Mouse (Mus musculus) heart, postnatal 14 days (tissue): ENCODE measurements around the gene Ftcd. TPM values are rescaled to one million over a fixed set of nuclear protein-coding genes. Genes with fewer than 3 reads are reported as not detected.

Experiments
- DNase-seq, 2 experiments: peaks; one replicate each; pipeline ENCODE4 v3.0.0; 2021 to 2022
- intact Hi-C: fragments of 180-260 bp; cut with DNase I; formaldehyde crosslinking; loops from one replicate; pipeline ENCODE4 v1.15.1; 2025
- long read RNA-seq, 2 experiments: library from polyadenylated mRNA; stranded (forward); transcript quantifications; one replicate each; pipeline ENCODE4 v2.0.0; 2021
- total RNA-seq, 2 experiments: library from RNA; stranded (reverse); gene quantifications; 2 replicates each; pipeline ENCODE4 v1.2.3; 2021

Gene Ftcd
- under 1 TPM in 1 of 2 experiments, not detected in 1; 0.12 TPM for total RNA-seq
- long read RNA-seq, experiment 1, result 0 reads
- long read RNA-seq, experiment 2, partial matches to known transcripts, result 0 of 1 reads
- long read RNA-seq, experiment 2, other reads (novel, unspliced or antisense), result 1 of 1 reads

GRCm38 (mm10) chr10:76575374-76575773 lies at the start of gene Ftcd:
Gene Ftcd, plus strand, starts transcription at chr10:76575648.
- DNase-seq, result no peak
- intact Hi-C loops, result no loop called here

GRCm38 (mm10) chr10:76530922-76531321 lies 44.5 kb upstream of the Ftcd start:
- no peak for DNase-seq
- intact Hi-C loops, result no loop called here

DNA sequence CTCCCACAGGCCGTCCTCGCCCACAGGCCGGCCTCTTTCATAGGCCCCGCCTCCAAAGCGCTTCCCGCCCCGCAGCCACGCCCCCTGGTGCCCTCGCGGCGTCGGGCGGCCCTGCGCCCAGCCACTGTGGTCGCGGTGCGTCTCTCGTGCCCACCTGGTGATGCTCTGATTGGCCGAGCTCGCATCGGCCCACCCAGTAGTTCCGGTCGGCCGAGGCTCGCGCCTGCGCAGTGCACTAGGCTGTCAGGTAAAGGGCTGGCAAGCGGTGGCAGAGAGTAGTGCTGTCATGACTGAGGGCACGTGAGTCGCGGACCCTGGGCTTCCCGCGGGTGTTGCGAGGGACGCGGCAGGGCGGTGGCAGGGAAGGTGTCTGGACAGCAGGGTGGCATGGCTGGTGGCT lies 44.1 kb upstream of the Ftcd start, which contains the start of gene Lss:
Gene Lss, plus strand, starts transcription at position 214 of the 400 bp plus-strand sequence.
- intact Hi-C loops, result no loop called here
- DNase-seq, result peak; percentile 91 to 95

DNA sequence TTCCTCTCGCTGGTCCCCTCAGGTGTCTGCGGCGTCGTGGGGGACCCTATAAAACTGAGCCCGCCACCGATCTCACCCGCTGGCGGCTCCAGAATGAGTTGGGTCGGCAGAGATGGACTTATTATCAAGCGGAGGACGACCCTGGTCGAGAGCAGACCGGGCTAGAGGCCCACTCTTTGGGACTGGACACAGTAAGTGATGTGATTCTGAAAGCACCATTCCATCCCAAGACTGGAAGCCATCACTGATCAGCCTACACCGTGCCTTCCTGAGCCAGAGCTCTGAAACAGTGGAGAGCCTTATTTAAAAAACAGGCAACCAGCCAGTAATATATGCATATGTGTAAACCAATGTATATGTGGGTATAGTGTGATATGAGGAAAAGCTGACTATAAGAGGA lies 43.6 kb upstream of the Ftcd start:
- no peak for DNase-seq
- intact Hi-C loops, result no loop called here

GRCm38 (mm10) chr10:76535526-76535925 lies 39.9 kb upstream of the Ftcd start:
- no peak for DNase-seq
- intact Hi-C loops, result no loop called here

DNA sequence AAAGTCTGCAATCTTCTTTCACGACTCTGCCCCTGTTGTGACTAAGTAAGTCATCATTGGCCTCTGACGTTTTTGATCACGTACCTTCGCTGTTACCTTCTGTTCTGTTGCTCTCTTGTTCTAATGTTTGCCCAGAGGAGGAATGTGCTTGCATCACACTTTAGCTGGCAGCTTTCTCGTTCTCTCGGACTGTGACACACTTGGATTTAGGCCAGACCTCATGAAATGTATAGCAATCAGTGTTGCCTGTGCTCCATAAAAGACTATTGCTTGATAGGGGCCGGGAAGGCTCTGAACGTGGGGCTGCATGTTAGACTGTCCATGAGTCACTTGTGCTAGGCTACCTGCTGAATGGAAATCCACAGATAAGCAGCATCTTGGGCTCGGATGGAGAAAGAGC lies 37.8 kb upstream of the Ftcd start:
- no peak for DNase-seq
- intact Hi-C loops, result no loop called here

GRCm38 (mm10) chr10:76541336-76542085 lies 33.9 kb upstream of the Ftcd start:
- DNase-seq, result no peak
- intact Hi-C loops, result no loop called here

GRCm38 (mm10) chr10:76542636-76543375 lies 32.6 kb upstream of the Ftcd start:
- DNase-seq, result no peak
- intact Hi-C loops, result no loop called here

- no peak for DNase-seq
- intact Hi-C loops, result no loop called here
Measured at GRCm38 (mm10) chr10:76546566-76546965, 28.9 kb upstream of the Ftcd start.

GRCm38 (mm10) chr10:76548218-76548617 lies 27.2 kb upstream of the Ftcd start:
- intact Hi-C loops, result no loop called here
- DNase-seq, result no peak

GRCm38 (mm10) chr10:76550458-76550857 lies 25.0 kb upstream of the Ftcd start:
- DNase-seq, result peak; percentile 5 to 18

DNA sequence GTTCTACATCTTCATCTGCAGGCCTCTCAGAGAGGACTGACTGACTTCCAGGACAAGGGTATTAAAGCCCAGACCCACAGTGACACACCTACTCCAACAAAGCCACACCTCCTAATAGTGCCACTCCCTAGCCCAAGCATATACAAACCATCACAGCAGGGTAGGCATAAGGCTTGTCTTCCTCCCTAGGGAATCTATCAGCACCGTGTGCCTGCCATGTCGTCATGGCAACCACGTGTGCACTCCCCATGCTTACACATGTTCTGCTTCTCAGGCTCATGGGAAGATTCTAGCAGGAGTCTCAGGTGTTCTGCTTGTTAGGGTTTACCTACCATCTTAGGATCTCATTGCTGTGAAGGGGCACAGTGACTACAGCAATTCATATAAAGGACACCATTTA lies 23.9 kb upstream of the Ftcd start:
- no peak for DNase-seq
- intact Hi-C loops, result loop anchor here (2.0 kb wide), 1 partner anchor 183 kb away; no protein-coding TSS in a partner anchor

More at GRCm38 (mm10) chr10:76550458-76550857, 25.0 kb upstream of the Ftcd start:
- intact Hi-C loops, result loop anchor here (2.0 kb wide), 1 partner anchor 184 kb away; no protein-coding TSS in a partner anchor

DNA sequence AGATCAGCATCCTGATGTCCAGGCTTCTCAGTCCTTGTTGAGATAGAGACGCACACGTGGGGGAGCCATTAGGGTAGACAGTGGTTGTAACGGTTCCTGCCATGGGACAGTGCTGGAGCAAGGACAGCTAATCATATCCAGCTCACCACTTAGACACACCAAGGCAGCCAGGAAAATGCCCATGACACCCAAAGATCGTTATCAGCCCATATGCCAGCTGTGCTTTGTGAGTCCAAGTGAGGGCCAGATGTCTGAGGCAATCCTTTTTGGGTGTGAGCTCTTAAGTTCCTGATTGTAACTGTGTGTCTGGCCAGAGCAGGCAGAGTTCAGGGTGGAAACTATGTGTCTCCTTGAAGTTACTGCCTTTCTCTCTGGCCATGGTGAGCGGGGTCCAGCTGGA lies 21.4 kb upstream of the Ftcd start:
- intact Hi-C loops, result no loop called here
- DNase-seq, result no peak

- intact Hi-C loops, result no loop called here
- no peak for DNase-seq
Measured at GRCm38 (mm10) chr10:76561972-76562371, 13.5 kb upstream of the Ftcd start, which contains the start of gene Spatc1l. Gene Spatc1l, plus strand, starts transcription at chr10:76562272.

GRCm38 (mm10) chr10:76569996-76570685 lies 5.3 kb upstream of the Ftcd start:
- intact Hi-C loops, result no loop called here
- DNase-seq, result no peak

DNA sequence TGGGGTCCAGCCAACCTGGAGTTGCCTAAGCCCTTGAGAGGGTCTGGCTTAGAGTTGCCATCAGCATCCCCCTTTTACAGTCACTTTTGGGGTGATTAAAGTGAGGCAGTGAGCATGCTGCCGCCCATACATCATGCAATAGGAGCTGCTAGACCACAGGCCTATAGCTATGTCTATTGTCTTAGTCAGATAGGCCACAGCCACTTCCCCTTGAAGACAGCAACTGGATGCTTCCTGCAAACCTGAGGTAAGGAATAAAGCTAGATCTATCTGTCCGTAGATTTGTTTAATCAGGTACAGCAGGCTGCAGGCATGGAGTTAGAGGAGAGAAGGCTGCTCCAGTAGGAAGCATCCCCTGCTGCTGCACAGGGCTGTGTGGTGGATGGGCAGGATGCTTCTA lies 4.4 kb upstream of the Ftcd start:
- intact Hi-C loops, result no loop called here
- DNase-seq, result no peak

GRCm38 (mm10) chr10:76572151-76572550 lies 3.3 kb upstream of the Ftcd start:
- intact Hi-C loops, result no loop called here
- DNase-seq, result no peak

DNA sequence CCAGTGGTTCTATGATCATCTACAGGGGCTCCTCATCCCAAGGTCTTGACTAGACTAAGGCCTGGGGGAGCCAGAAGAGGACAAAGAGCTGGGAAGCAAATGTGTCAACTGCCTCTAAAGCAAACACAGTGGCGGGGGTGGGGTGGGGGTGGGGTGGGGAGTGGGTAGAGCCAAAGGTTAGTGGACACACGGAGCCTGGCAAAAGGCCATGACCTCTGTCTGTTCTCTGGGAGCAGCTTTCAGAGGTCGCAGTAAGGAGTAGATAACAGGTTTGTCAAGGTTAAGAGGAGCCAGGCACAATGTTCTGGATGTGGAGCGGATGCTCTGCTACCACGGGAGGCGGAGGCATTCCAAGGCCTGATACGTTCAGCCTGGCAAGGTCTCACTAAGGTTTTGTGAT lies 1.5 kb downstream of the Ftcd start:
- intact Hi-C loops, result no loop called here
- DNase-seq, result no peak

GRCm38 (mm10) chr10:76584138-76584537 lies 8.7 kb downstream of the Ftcd start:
- no peak for DNase-seq
- intact Hi-C loops, result no loop called here

DNA sequence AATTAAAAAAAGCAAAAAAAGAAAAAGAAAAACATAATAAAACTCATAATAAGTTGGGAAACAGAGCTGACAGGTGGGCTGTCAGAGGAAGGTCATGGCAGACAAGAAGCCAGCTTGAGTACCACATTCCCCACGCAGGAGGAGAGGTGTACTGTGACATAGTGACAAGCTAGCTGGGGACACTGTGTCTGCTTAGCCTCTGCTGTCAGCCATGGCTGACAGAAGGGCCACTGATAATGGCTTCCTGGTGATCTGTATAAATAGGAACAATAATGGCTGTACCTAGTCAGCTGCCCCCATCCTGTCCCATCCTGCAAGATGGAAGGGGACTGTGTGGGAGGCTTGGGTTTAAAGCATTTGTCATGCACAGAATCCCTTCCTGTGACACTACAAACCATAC lies 10.7 kb downstream of the Ftcd start:
- no peak for DNase-seq

DNA sequence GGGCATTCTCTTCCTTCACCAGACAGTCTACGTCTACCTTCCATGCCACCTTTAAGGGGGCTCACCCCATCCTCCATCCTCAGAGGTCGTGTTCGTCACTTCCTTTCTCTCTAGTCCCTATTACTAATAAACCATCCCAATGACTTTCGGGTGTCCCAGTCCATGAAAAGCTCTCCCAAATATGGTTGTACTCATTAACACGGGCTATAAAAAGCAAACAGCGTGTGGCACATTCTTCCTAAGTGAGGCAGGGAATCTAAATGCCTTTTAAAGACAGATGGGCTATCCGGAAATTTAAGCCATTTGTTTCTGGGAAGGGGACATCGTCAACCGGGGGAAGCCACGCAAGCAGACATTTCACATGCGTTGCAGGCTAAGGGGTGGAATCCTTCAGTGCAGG lies 14.7 kb downstream of the Ftcd start:
- intact Hi-C loops, result no loop called here
- DNase-seq, result no peak

More for the DNA sequence above, 10.7 kb downstream of the Ftcd start:
- intact Hi-C loops, result no loop called here
